ENCODE assay signal across 11 mouse cellular contexts in genomic region chr6:65594171-65594570, GRCm38 (mm10).
A peak's percentile ranks its signal among the peaks of the same experiment; 100 is the strongest.
DNase-seq lines count a peak whose midpoint lies in the region; ATAC-seq and TF ChIP-seq lines count a peak whose summit lies in the region.
"Had no signal": no experiment of that assay in that cellular context is flagged by ENCODE, and none has a peak within 500 bp of the region (broad histone marks: within the 10 kb centered on the region; RNA-seq: fewer than 3 reads in every experiment).

No protein-coding gene starts in this region.

- DNase-seq in spleen, adult 2 months (ENCODE audit: low read depth in 1 of 2, low spot score in 2 of 2), result peak; percentile 15 to 40
- DNase-seq in spleen, adult 12 weeks (ENCODE audit: low spot score), result no peak
- DNase-seq in lung, postnatal 0 days (ENCODE audit: low spot score), result peak; percentile 58
- DNase-seq in stomach, postnatal 0 days (ENCODE audit: low spot score), result peak; percentile 48
- DNase-seq in cerebellum, postnatal 4 days (ENCODE audit: low spot score in 2 of 2), result no peak
- DNase-seq: right cerebral cortex, postnatal 4 days had no signal

- TF ChIP-seq POLR2A in spleen, adult 2 months (IDR thresholded peaks at IDR 0.05; ENCODE audit: low read depth, low read length), result no peak
- no peak for TF ChIP-seq POLR2A in bone marrow macrophage, adult 2 months (IDR thresholded peaks at IDR 0.05; ENCODE audit: borderline replicate concordance, low read depth, low read length)

- no peak overlapping the region for H3K4me2 ChIP-seq in lung, postnatal 0 days (replicated peaks; ENCODE audit: low read depth, low read length)
- H3K4me2 ChIP-seq in stomach, postnatal 0 days (replicated peaks; ENCODE audit: low read depth), result no peak overlapping the region
- no peak overlapping the region for H3K4me2 ChIP-seq in forebrain, embryonic 16.5 days (ENCODE audit: low read length)
- H3K4me2 ChIP-seq: lung, embryonic 15.5 days; neural tube, embryonic 13.5 days had no signal

- no peaks in the 10 kb centered on the region for H3K27me3 ChIP-seq in spleen, adult 2 months (ENCODE audit: control insufficient read depth, insufficient read depth, low read length)
- no peaks in the 10 kb centered on the region for H3K27me3 ChIP-seq in lung, postnatal 0 days (replicated peaks; ENCODE audit: insufficient read depth, low read length)
- no peaks in the 10 kb centered on the region for H3K27me3 ChIP-seq in stomach, postnatal 0 days (ENCODE audit: control insufficient read depth, insufficient read depth, low read length)
- H3K27me3 ChIP-seq in forebrain, embryonic 16.5 days (replicated peaks; ENCODE audit: control insufficient read depth, insufficient read depth, low read length), result no peaks in the 10 kb centered on the region
- H3K27me3 ChIP-seq: lung, embryonic 15.5 days; neural tube, embryonic 13.5 days had no signal

- H3K4me3 ChIP-seq in spleen, adult 2 months (ENCODE audit: extremely low read depth, insufficient read depth, insufficient read length), result no peak overlapping the region
- no peak overlapping the region for H3K4me3 ChIP-seq in bone marrow macrophage, adult 2 months (ENCODE audit: insufficient read depth, low read length)
- no peak overlapping the region for H3K4me3 ChIP-seq in lung, postnatal 0 days (ENCODE audit: low read depth, low read length)
- H3K4me3 ChIP-seq in stomach, postnatal 0 days (ENCODE audit: low read depth, low read length), result no peak overlapping the region
- H3K4me3 ChIP-seq in forebrain, embryonic 16.5 days (replicated peaks; ENCODE audit: low read length), result no peak overlapping the region
- H3K4me3 ChIP-seq: forebrain, embryonic 10.5 days; lung, embryonic 15.5 days; neural tube, embryonic 13.5 days had no signal

- no peak for ATAC-seq in lung, postnatal 0 days
- peak; percentile 84 for ATAC-seq in stomach, postnatal 0 days (ENCODE audit: low FRiP score, low TSS enrichment)
- no peak for ATAC-seq in forebrain, embryonic 16.5 days

- H3K27ac ChIP-seq in spleen, adult 2 months (ENCODE audit: insufficient read depth, low read length), result no peak overlapping the region
- H3K27ac ChIP-seq in bone marrow macrophage, adult 2 months (ENCODE audit: insufficient read depth, low read depth, low read length), result peak overlapping the region; percentile 86
- no peak overlapping the region for H3K27ac ChIP-seq in lung, postnatal 0 days (ENCODE audit: low read length)
- H3K27ac ChIP-seq in stomach, postnatal 0 days (replicated peaks), result no peak overlapping the region
- no peak overlapping the region for H3K27ac ChIP-seq in forebrain, embryonic 16.5 days (ENCODE audit: low read length)
- H3K27ac ChIP-seq: forebrain, embryonic 10.5 days; lung, embryonic 15.5 days; neural tube, embryonic 13.5 days had no signal

- no peak overlapping the region for H3K9ac ChIP-seq in lung, postnatal 0 days (replicated peaks; ENCODE audit: low read depth)
- no peak overlapping the region for H3K9ac ChIP-seq in stomach, postnatal 0 days (ENCODE audit: low read length)
- no peak overlapping the region for H3K9ac ChIP-seq in forebrain, embryonic 16.5 days (replicated peaks; ENCODE audit: low read depth, low read length)
- H3K9ac ChIP-seq: lung, embryonic 15.5 days; neural tube, embryonic 13.5 days had no signal

- 15% methylated on average over 3 of the region's 3 CpGs for WGBS in spleen, adult 2 months
- WGBS in lung, postnatal 0 days, result 62% methylated on average over 3 of the region's 3 CpGs
- 72% methylated on average over 3 of the region's 3 CpGs for WGBS in stomach, postnatal 0 days
- WGBS in forebrain, embryonic 16.5 days, result 90% methylated on average over 3 of the region's 3 CpGs

- TF ChIP-seq CTCF in spleen, adult 2 months (IDR thresholded peaks at IDR 0.05; ENCODE audit: extremely low read depth, insufficient read depth, insufficient read length, insufficient replicate concordance), result no peak
- TF ChIP-seq CTCF in bone marrow macrophage, adult 2 months (IDR thresholded peaks at IDR 0.05; ENCODE audit: low read depth, low read length), result no peak
- no peak for TF ChIP-seq CTCF in lung, postnatal 0 days (IDR thresholded peaks at IDR 0.05)
- no peak for TF ChIP-seq CTCF in stomach, postnatal 0 days (IDR thresholded peaks at IDR 0.05; ENCODE audit: low read depth)

- H3K9me3 ChIP-seq in lung, postnatal 0 days (ENCODE audit: low read length), result no peaks in the 10 kb centered on the region
- no peaks in the 10 kb centered on the region for H3K9me3 ChIP-seq in stomach, postnatal 0 days (ENCODE audit: control insufficient read depth, low read length)
- H3K9me3 ChIP-seq in forebrain, embryonic 16.5 days (ENCODE audit: control insufficient read depth, low read length), result no peaks in the 10 kb centered on the region
- H3K9me3 ChIP-seq: forebrain, embryonic 10.5 days; lung, embryonic 15.5 days; neural tube, embryonic 13.5 days had no signal

- H3K36me3 ChIP-seq in spleen, adult 2 months (ENCODE audit: control insufficient read depth, insufficient read depth, low read length), result no peaks in the 10 kb centered on the region
- H3K36me3 ChIP-seq in lung, postnatal 0 days (ENCODE audit: insufficient read depth, low read length), result no peaks in the 10 kb centered on the region
- no peaks in the 10 kb centered on the region for H3K36me3 ChIP-seq in stomach, postnatal 0 days (ENCODE audit: control insufficient read depth, insufficient read depth, low read length)
- no peaks in the 10 kb centered on the region for H3K36me3 ChIP-seq in forebrain, embryonic 16.5 days (ENCODE audit: control insufficient read depth, insufficient read depth)
- H3K36me3 ChIP-seq: forebrain, embryonic 10.5 days; lung, embryonic 15.5 days; neural tube, embryonic 13.5 days had no signal

- TF ChIP-seq EP300 in lung, postnatal 0 days (IDR thresholded peaks at IDR 0.05), result peak; percentile 13; the same call in 1 of the 2 replicates
- TF ChIP-seq EP300 in stomach, postnatal 0 days (optimal IDR thresholded peaks at IDR 0.05), result no peak

- no peaks in the 10 kb centered on the region for H3K4me1 ChIP-seq in spleen, adult 2 months (ENCODE audit: control insufficient read depth, insufficient read depth, insufficient read length)
- peaks cover 44% of the 10 kb centered on the region for H3K4me1 ChIP-seq in bone marrow macrophage, adult 2 months (ENCODE audit: control insufficient read depth, insufficient read depth, low read length)
- H3K4me1 ChIP-seq in lung, postnatal 0 days (ENCODE audit: insufficient read depth, low read depth, low read length), result no peaks in the 10 kb centered on the region; the same call in 1 of the 2 replicates
- no peaks in the 10 kb centered on the region for H3K4me1 ChIP-seq in stomach, postnatal 0 days (replicated peaks; ENCODE audit: control insufficient read depth, insufficient read depth)
- H3K4me1 ChIP-seq in forebrain, embryonic 16.5 days (replicated peaks; ENCODE audit: control insufficient read depth, insufficient read depth, low read length), result no peaks in the 10 kb centered on the region
- H3K4me1 ChIP-seq: neural tube, embryonic 13.5 days had no signal

Comparison
In these comparisons a context has a peak if more than half of its experiments do, and no peak if none do; other contexts are left out.
1. DNase-seq: peak in spleen, adult 2 months (2 of 2), lung, postnatal 0 days (single experiment) and stomach, postnatal 0 days (single experiment); none in spleen, adult 12 weeks (single experiment) and cerebellum, postnatal 4 days (0 of 2).